In the genomic region with DNA sequence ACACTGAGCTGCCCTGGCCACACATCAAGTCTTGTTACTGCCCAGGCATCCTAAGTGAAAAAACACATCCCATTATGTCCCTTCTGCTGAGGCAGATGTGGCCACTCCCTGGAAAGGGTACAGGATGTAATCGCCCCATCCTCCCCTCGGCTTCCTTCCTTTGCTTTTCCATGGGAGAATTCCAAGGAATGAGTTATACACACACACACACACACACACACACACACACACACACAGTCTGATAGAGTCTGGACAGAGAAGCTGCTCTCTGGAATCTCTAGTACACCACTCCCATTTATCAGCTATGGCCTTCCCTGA, we compare ENCODE assay signal across 7 mouse cellular contexts.
A peak's percentile ranks its signal among the peaks of the same experiment; 100 is the strongest.
DNase-seq lines count a peak whose midpoint lies in the region; ATAC-seq lines count a peak whose summit lies in the region.

No protein-coding gene starts in this region.

- H3K27me3 ChIP-seq in lung, embryonic 15.5 days: no peaks in the 10 kb centered on the region

- H3K9ac ChIP-seq in lung, embryonic 15.5 days: no peak overlapping the region

- H3K4me3 ChIP-seq in brown adipose tissue, adult 24 weeks (ENCODE audit: insufficient read depth, low read depth, low read length): peak overlapping the region; percentile 59
- H3K4me3 ChIP-seq in lung, embryonic 15.5 days: peak overlapping the region; percentile 23

- H3K27ac ChIP-seq in brown adipose tissue, adult 24 weeks (replicated peaks; ENCODE audit: low read depth, low read length): peak overlapping the region; percentile 92
- peak overlapping the region; percentile 79 for H3K27ac ChIP-seq in lung, embryonic 15.5 days

- WGBS in lung, embryonic 15.5 days: 56% methylated on average over 2 of the region's 2 CpGs

- intact Hi-C loops in left cerebral cortex, postnatal 14 days (cut with DNase I): no loop called here

- H3K4me2 ChIP-seq in lung, embryonic 15.5 days: peak overlapping the region; percentile 40

- ATAC-seq in lung, embryonic 15.5 days (ENCODE audit: borderline replicate concordance, extremely low read depth, low FRiP score, low TSS enrichment): peak; percentile 47

- H3K9me3 ChIP-seq in lung, embryonic 15.5 days: no peaks in the 10 kb centered on the region

- H3K4me1 ChIP-seq in brown adipose tissue, adult 24 weeks (ENCODE audit: control insufficient read depth, insufficient read depth, insufficient read length, low read length): peaks cover 11% of the 10 kb centered on the region
- H3K4me1 ChIP-seq in lung, embryonic 15.5 days: no peaks in the 10 kb centered on the region

- H3K36me3 ChIP-seq in lung, embryonic 15.5 days: no peaks in the 10 kb centered on the region

- DNase-seq in gastrocnemius, postnatal 25 days: peak; percentile 71
- DNase-seq in kidney, adult 11 months: peak; percentile 69
- DNase-seq in left cerebral cortex, postnatal 14 days (ENCODE audit: low spot score in 2 of 2): no peak
- no peak for DNase-seq in frontal cortex, adult 2 months (ENCODE audit: extremely low spot score in 1 of 2, low spot score in 1 of 2)
- DNase-seq in layer of hippocampus, postnatal 10 days (ENCODE audit: low spot score in 2 of 2): no peak

Comparison
In these comparisons a context has a peak if more than half of its experiments do, and no peak if none do; other contexts are left out.
1. DNase-seq: peak in gastrocnemius, postnatal 25 days (single experiment) and kidney, adult 11 months (single experiment); none in left cerebral cortex, postnatal 14 days (0 of 2), frontal cortex, adult 2 months (0 of 2) and layer of hippocampus, postnatal 10 days (0 of 2).